Mouse (Mus musculus) neural tube, embryonic 15.5 days (tissue): ENCODE measurements at regions not wholly inside any gene's neighbourhood (a gene's known extent, or its start where the extent isn't known, plus 50 kb on each side); places are given as distances from the start of the nearest gene placed in this dataset.

Source experiments
- ATAC-seq: fragments of 200-750 bp; cut with Nextera tagmentation; 2 replicates; pipeline ENCODE4 v1.8.0; 2017; ENCODE audit warnings: mild to moderate bottlenecking, moderate TSS enrichment, moderate library complexity; ENCODE audit not compliant: low FRiP score
- H3K27ac ChIP-seq: fragments of 300-500 bp; sonication (generic); replicated peaks from 2 replicates; pipeline ENCODE4 v1.5.1; 2015; ENCODE audit warnings: mild to moderate bottlenecking, inconsistent platforms
- H3K27me3 ChIP-seq: fragments of 300-500 bp; sonication (generic); replicated peaks from 2 replicates; pipeline ENCODE4 v1.6.1; 2015; ENCODE audit warnings: inconsistent platforms
- H3K36me3 ChIP-seq: fragments of 300-500 bp; sonication (generic); 2 replicates; pipeline ENCODE4 v1.6.1; 2015; ENCODE audit warnings: inconsistent platforms
- H3K4me1 ChIP-seq: fragments of 300-500 bp; sonication (generic); 2 replicates; pipeline ENCODE4 v1.6.1; 2015; ENCODE audit warnings: inconsistent platforms
- H3K4me2 ChIP-seq: fragments of 300-500 bp; sonication (generic); 2 replicates; pipeline ENCODE4 v1.6.1; 2015; ENCODE audit warnings: inconsistent platforms, mild to moderate bottlenecking, moderate library complexity
- H3K4me3 ChIP-seq: fragments of 300-500 bp; sonication (generic); replicated peaks from 2 replicates; pipeline ENCODE4 v1.5.1; 2015; ENCODE audit warnings: mild to moderate bottlenecking, inconsistent platforms
- H3K9ac ChIP-seq: fragments of 300-500 bp; sonication (generic); replicated peaks from 2 replicates; pipeline ENCODE4 v1.6.1; 2015; ENCODE audit warnings: mild to moderate bottlenecking, inconsistent platforms
- H3K9me3 ChIP-seq: fragments of 300-500 bp; sonication (generic); replicated peaks from 2 replicates; pipeline ENCODE4 v1.6.1; 2016; ENCODE audit warnings: inconsistent platforms
- WGBS: fragments of 180-500 bp; shearing (Covaris S2); methylation state at CpG from one replicate; pipeline ENCODE4 v1.1.7; 2015; ENCODE audit warnings: mixed read lengths; 5-methylcytosine and 5-hydroxymethylcytosine counted together

DNA sequence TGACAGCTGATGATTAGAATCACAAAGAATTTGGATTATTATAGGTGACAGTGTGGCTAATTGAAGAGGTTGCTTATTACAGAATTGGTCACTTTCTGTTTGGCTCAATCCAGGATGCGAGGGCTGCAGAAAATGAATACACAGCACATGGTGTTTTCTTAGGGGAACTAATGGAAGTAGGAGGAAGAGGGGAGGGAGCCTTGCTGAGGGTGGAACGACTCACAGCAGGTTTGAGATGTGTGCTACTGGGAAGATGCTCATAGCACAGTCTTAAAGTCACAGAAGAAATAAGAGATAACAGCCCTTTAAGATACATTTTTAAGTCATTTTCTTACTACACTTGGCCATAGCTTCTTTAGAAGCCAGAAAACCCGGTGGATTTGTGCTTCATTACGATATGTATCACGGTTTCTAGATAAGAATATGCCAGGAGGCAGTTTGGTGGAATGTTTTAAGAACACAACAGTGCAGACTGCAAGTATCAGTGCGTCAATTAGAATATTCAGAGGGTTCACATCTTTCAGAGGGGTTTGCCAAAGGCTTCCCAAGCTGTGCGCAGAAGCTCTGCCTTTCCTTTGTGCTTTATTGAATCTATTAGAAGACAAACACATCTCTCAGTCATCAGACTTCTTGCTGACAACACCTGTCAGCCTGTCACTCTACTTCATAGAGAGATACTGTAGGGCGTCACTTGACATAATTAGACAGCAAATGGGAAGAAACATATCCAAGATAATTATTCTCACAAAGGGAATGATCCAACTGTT, 853.7 kb downstream of the Otol1 start:
- no peaks in the 10 kb centered on the region for H3K27me3 ChIP-seq
- WGBS = 81% methylated on average over 8 of the region's 8 CpGs
- H3K27ac ChIP-seq = no peak overlapping the region
- H3K4me2 ChIP-seq = no peak overlapping the region
- H3K4me1 ChIP-seq = no peaks in the 10 kb centered on the region
- H3K36me3 ChIP-seq = no peaks in the 10 kb centered on the region
- H3K9me3 ChIP-seq = no peaks in the 10 kb centered on the region
- H3K4me3 ChIP-seq = no peak overlapping the region
- no peak overlapping the region for H3K9ac ChIP-seq
- no peak for ATAC-seq

DNA sequence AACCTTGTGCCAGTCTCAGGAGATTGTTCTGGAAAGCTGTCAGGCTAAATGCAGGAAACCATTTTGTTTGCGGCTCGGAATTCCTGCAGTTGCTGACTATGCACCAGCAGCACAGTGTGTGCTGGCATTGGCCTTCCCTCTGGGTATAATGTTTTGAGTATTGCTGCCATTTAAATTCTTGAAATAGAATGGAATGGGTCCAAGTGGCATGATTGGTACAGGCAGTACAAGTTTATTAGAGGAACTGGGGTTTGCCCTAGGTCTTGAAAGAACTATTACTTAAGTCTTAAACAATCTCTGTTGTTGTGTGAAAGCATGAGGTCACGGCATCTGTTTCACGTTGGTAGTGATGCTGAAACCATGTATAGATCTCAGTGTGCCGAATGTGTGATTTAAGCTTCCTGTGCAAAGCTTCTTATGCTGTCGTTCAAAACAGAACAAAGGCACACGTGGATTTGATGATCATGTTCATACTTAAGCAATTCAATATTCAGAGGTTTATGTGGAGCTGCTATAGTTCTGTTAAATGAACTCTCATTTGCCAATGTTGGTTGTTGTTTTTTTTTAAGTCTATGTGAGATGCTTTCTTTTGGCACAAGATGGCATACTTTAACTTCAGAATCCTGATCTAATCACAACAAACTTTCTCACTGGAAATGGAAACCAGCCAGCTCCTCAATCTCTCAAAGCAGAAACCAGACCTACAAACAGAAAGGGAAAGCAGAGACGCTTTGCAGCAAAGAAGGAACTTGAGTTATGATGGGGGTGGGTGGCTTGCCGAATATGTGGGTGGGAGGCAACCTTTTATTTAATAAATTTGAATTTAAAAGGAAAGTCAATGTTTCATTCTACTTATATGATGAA, 866.5 kb downstream of the Otol1 start:
- WGBS = 71% methylated on average over 9 of the region's 9 CpGs
- H3K27me3 ChIP-seq = no peaks in the 10 kb centered on the region
- peak; percentile 35; the same call in 1 of the 2 replicates for ATAC-seq

DNA sequence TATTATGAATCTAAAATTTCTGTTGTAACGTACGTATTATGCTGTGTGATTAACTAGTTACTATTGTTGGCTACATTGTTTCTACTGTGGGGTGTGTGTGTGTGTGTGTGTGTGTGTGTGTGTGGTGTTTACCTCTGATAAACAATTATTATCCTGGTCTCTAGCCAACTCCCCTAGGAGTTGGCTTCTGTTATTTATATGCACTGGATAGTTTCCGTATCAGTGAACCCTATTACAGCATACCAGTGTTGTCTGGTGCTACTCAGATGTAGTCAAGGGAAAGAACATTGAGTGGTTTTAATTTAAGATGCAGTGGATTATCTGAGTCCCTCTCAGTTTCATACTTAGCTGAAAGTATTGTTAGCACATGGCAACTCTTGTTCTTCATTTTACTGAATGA, 867.2 kb downstream of the Otol1 start:
- no peaks in the 10 kb centered on the region for H3K27me3 ChIP-seq
- WGBS = 64% methylated on average over 3 of the region's 3 CpGs
- H3K27ac ChIP-seq = no peak overlapping the region
- H3K36me3 ChIP-seq = no peaks in the 10 kb centered on the region
- no peaks in the 10 kb centered on the region for H3K4me1 ChIP-seq
- H3K4me2 ChIP-seq = no peak overlapping the region
- H3K4me3 ChIP-seq = no peak overlapping the region
- ATAC-seq = no peak
- no peak overlapping the region for H3K9ac ChIP-seq
- H3K9me3 ChIP-seq = no peaks in the 10 kb centered on the region

More for the DNA sequence above, 866.5 kb downstream of the Otol1 start:
- H3K9me3 ChIP-seq = no peaks in the 10 kb centered on the region
- H3K27ac ChIP-seq = no peak overlapping the region
- H3K9ac ChIP-seq = no peak overlapping the region
- H3K4me3 ChIP-seq = no peak overlapping the region
- no peak overlapping the region for H3K4me2 ChIP-seq
- H3K4me1 ChIP-seq = no peaks in the 10 kb centered on the region
- no peaks in the 10 kb centered on the region for H3K36me3 ChIP-seq
